Mouse (Mus musculus): ENCODE results near the gene Phospho2.

GRCm38 (mm10) chr2:69828031-69828430 is 38.6 kb downstream of the Phospho2 start:
- TF ChIP-seq POLR2A (IDR thresholded peaks at IDR 0.05; ENCODE audit: control insufficient read depth, low read depth, low read length) = no peak
- TF ChIP-seq CTCF (IDR thresholded peaks at IDR 0.05; ENCODE audit: control insufficient read depth, insufficient read depth, insufficient replicate concordance, low read depth, low read length) = no peak

Measured in testis, adult 2 months (tissue).